Mouse (Mus musculus) forebrain, postnatal 0 days (tissue): Measurements from ENCODE around the gene Pias1. TPM values are rescaled to one million over a fixed set of nuclear protein-coding genes. Genes with fewer than 3 reads are reported as not detected.

Source experiments
- ATAC-seq: fragments of 200-750 bp; cut with Nextera tagmentation; 2 replicates; pipeline ENCODE4 v1.8.0; 2017; ENCODE audit warnings: mild to moderate bottlenecking, moderate library complexity
- DNase-seq: peaks from one replicate; pipeline ENCODE4 v3.0.0-alpha.2; 2015
- H3K27ac ChIP-seq: fragments of 300-500 bp; sonication (generic); 2 replicates; pipeline ENCODE4 v1.5.1; 2014; ENCODE audit warnings: low read depth, mild to moderate bottlenecking, antibody characterized with exemption, low read length, moderate library complexity, mixed read lengths
- H3K27me3 ChIP-seq: fragments of 300-500 bp; sonication (generic); 2 replicates; pipeline ENCODE4 v1.6.1; 2014; ENCODE audit warnings: mild to moderate bottlenecking, low read length, mixed read lengths; ENCODE audit not compliant: insufficient read depth
- H3K36me3 ChIP-seq: fragments of 300-500 bp; sonication (generic); 2 replicates; pipeline ENCODE4 v1.6.1; 2014; ENCODE audit warnings: mild to moderate bottlenecking, moderate library complexity; ENCODE audit not compliant: insufficient read depth
- H3K4me1 ChIP-seq: fragments of 300-500 bp; sonication (generic); 2 replicates; pipeline ENCODE4 v1.6.1; 2014; ENCODE audit warnings: antibody characterized with exemption; ENCODE audit not compliant: insufficient read depth
- H3K4me2 ChIP-seq: fragments of 300-500 bp; sonication (generic); 2 replicates; pipeline ENCODE4 v1.6.1; 2014; ENCODE audit warnings: low read depth, mild to moderate bottlenecking, moderate library complexity
- H3K4me3 ChIP-seq: fragments of 300-500 bp; sonication (generic); 2 replicates; pipeline ENCODE4 v1.5.1; 2014; ENCODE audit warnings: low read depth, low read length, mixed read lengths
- H3K9ac ChIP-seq: fragments of 300-500 bp; sonication (generic); 2 replicates; pipeline ENCODE4 v1.6.1; 2014; ENCODE audit warnings: mild to moderate bottlenecking
- H3K9me3 ChIP-seq: fragments of 300-500 bp; sonication (generic); 2 replicates; pipeline ENCODE4 v1.6.1; 2016; ENCODE audit warnings: low read length
- CTCF ChIP-seq: sonication (generic); IDR thresholded peaks from 2 replicates; pipeline ENCODE4 v1.5.1; 2016; ENCODE audit warnings: antibody characterized with exemption, control low read depth, low read depth
- WGBS: fragments of 180-500 bp; shearing (Covaris S2); extraction: QIAGEN DNeasy Blood & Tissue Kit; methylation state at CpG from one replicate; pipeline ENCODE4 v1.1.7; 2014; 5-methylcytosine and 5-hydroxymethylcytosine counted together
- polyA plus RNA-seq: library from polyadenylated mRNA; unstranded; fragments of >200 nt; fragmentation: Nextera tagmentation; extraction: Ambion mirVana; gene quantifications from 2 replicates; pipeline ENCODE4 v1.2.1, GENCODE M21; 2015
- total RNA-seq: library from RNA; depleted of rRNA; stranded (reverse); fragments of >200 nt; gene quantifications from 2 replicates; pipeline ENCODE4 v1.2.3, GENCODE M21; 2014; rRNA removed

Pias1 gene
- total and polyA plus RNA-seq, 2 experiments from 2014 or later, result 36.2 to 50.2 TPM

- ATAC-seq (no peak), DNase-seq (no peak)
- no peaks in the 10 kb centered on the region for H3K9me3 ChIP-seq
- H3K4me3 ChIP-seq, result no peak overlapping the region
- TF ChIP-seq CTCF, result peak; percentile 21; the same call in 1 of the 2 replicates
- 50% methylated on average over 4 of the region's 4 CpGs for WGBS
- no peaks in the 10 kb centered on the region for H3K27me3 ChIP-seq
- no peak overlapping the region for H3K4me2 ChIP-seq
- no peaks in the 10 kb centered on the region for H3K36me3 ChIP-seq
- H3K4me1 ChIP-seq, result peaks cover 5% of the 10 kb centered on the region; the same call in 1 of the 2 replicates
- no peak overlapping the region for H3K9ac ChIP-seq
- no peak overlapping the region for H3K27ac ChIP-seq
These were observed 151.8 kb downstream of the Pias1 start for GRCm38 (mm10) chr9:62835705-62836446.

- no peak for ATAC-seq
- H3K9me3 ChIP-seq, result no peaks in the 10 kb centered on the region
- H3K4me2 ChIP-seq, result no peak overlapping the region
- no peak for DNase-seq
- H3K4me3 ChIP-seq, result no peak overlapping the region
- no peaks in the 10 kb centered on the region for H3K36me3 ChIP-seq
- H3K27ac ChIP-seq, result no peak overlapping the region
- no peaks in the 10 kb centered on the region for H3K27me3 ChIP-seq
- no peak overlapping the region for H3K9ac ChIP-seq
- peaks cover 5% of the 10 kb centered on the region; the same call in 1 of the 2 replicates for H3K4me1 ChIP-seq
- 86% methylated on average over 5 of the region's 5 CpGs for WGBS
- TF ChIP-seq CTCF, result no peak
These were observed 152.8 kb downstream of the Pias1 start for GRCm38 (mm10) chr9:62834906-62835305.

GRCm38 (mm10) chr9:62829877-62830276 lies 157.8 kb downstream of the Pias1 start:
- DNase-seq, result no peak
- H3K27ac ChIP-seq, result no peak overlapping the region
- no peak for ATAC-seq
- no peak overlapping the region for H3K9ac ChIP-seq
- H3K4me1 ChIP-seq, result no peaks in the 10 kb centered on the region
- H3K4me3 ChIP-seq, result no peak overlapping the region
- no peaks in the 10 kb centered on the region for H3K9me3 ChIP-seq
- H3K4me2 ChIP-seq, result no peak overlapping the region
- no peaks in the 10 kb centered on the region for H3K36me3 ChIP-seq
- 83% methylated on average over 6 of the region's 6 CpGs for WGBS
- no peak for TF ChIP-seq CTCF
- no peaks in the 10 kb centered on the region for H3K27me3 ChIP-seq

GRCm38 (mm10) chr9:62828662-62829086 lies 159.1 kb downstream of the Pias1 start:
- Histone ChIP-seq H3K27ac (peak overlapping the region; percentile 67), H3K4me1 (no peaks in the 10 kb centered on the region), H3K36me3 (no peaks in the 10 kb centered on the region), H3K4me3 (peak overlapping the region; percentile 39), H3K9ac (peak overlapping the region; percentile 6; the same call in 1 of the 2 replicates), H3K9me3 (no peaks in the 10 kb centered on the region), H3K4me2 (peak overlapping the region; percentile 61), H3K27me3 (no peaks in the 10 kb centered on the region)
- peak; percentile 97 for ATAC-seq
- under 1% methylated on average over 23 of the region's 23 CpGs for WGBS
- peak; percentile 95 for TF ChIP-seq CTCF
- DNase-seq, result peak; percentile 96

Other genes starting within 250 kb of the Pias1 start
- 150 and 191 TPM in 2 replicates for gene Fem1b, start 176.0 kb downstream of the Pias1 start, total RNA-seq
- 24.3 and 29.4 TPM in 2 replicates for gene Fem1b, start 176.0 kb downstream of the Pias1 start, polyA plus RNA-seq
- 9.2 and 9.7 TPM in 2 replicates for gene Cln6, start 149.1 kb downstream of the Pias1 start, total RNA-seq
- gene Cln6, start 149.1 kb downstream of the Pias1 start, polyA plus RNA-seq, result 5.6 and 6.8 TPM in 2 replicates
- 2.6 and 6.5 TPM in 2 replicates for gene Calml4, start 129.8 kb downstream of the Pias1 start, total RNA-seq
- 13.0 and 13.5 TPM in 2 replicates for gene Calml4, start 129.8 kb downstream of the Pias1 start, polyA plus RNA-seq
- gene Skor1, start 161.0 kb upstream of the Pias1 start, total RNA-seq, result 0.69 and 1.0 TPM in 2 replicates
- 0.30 and 0.35 TPM in 2 replicates for gene Skor1, start 161.0 kb upstream of the Pias1 start, polyA plus RNA-seq